Mouse (Mus musculus) liver, adult 2 months (tissue): ENCODE measurements around the gene Napa.

Experiments used
- CTCF ChIP-seq: fragments of 200-500 bp; IDR thresholded peaks from 2 replicates; pipeline ENCODE4 v1.5.1; 2011; ENCODE audit warnings: low read depth, low read length, control low read depth
- POLR2A ChIP-seq: fragments of 200-500 bp; IDR thresholded peaks from 2 replicates; pipeline ENCODE4 v1.6.1; 2011; ENCODE audit warnings: low read length, control low read depth; ENCODE audit not compliant: insufficient read depth; ENCODE audit errors: extremely low read depth

DNA sequence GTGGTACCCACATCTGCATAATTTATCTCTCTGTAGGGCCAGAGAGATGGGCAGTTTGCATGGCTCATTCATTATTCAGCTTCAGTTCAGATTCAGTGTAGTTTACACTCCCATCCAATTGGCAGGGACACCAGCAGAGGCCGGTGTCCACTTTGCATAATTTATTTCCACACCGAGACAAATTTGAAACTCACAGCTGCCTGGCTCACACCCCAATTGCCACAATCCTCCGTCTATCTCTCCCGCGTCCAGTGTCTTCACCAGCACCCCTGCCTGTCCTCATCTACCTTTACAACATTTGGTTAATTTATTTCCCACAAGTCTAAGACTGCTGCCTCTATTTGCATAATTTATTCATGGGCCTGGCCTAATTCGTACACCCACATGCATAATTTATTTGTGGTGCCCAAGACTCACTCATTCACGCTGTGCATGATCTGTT, 36.7 kb downstream of the Napa start:
- TF ChIP-seq POLR2A (no peak), CTCF (no peak)
